Mouse (Mus musculus) neural tube, embryonic 13.5 days (tissue): Measurements from ENCODE around the gene Iars2. TPM values are rescaled to one million over a fixed set of nuclear protein-coding genes. Genes with fewer than 3 reads are reported as not detected.

Source experiments
- ATAC-seq: fragments of 200-750 bp; cut with Nextera tagmentation; 2 replicates; pipeline ENCODE4 v1.8.0; 2017; ENCODE audit warnings: low read depth, mild to moderate bottlenecking, moderate TSS enrichment, moderate library complexity
- H3K27ac ChIP-seq: fragments of 300-500 bp; sonication (generic); replicated peaks from 2 replicates; pipeline ENCODE4 v1.5.1; 2015; ENCODE audit warnings: moderate library complexity, mild to moderate bottlenecking, inconsistent platforms
- H3K27me3 ChIP-seq: fragments of 300-500 bp; sonication (generic); 2 replicates; pipeline ENCODE4 v1.6.1; 2015; ENCODE audit warnings: mild to moderate bottlenecking, inconsistent platforms
- H3K36me3 ChIP-seq: fragments of 300-500 bp; sonication (generic); 2 replicates; pipeline ENCODE4 v1.6.1; 2015; ENCODE audit warnings: mild to moderate bottlenecking, inconsistent platforms
- H3K4me1 ChIP-seq: fragments of 300-500 bp; sonication (generic); replicated peaks from 2 replicates; pipeline ENCODE4 v1.6.1; 2015; ENCODE audit warnings: inconsistent platforms
- H3K4me2 ChIP-seq: fragments of 300-500 bp; sonication (generic); 2 replicates; pipeline ENCODE4 v1.6.1; 2015; ENCODE audit warnings: inconsistent platforms, mild to moderate bottlenecking, moderate library complexity
- H3K4me3 ChIP-seq: fragments of 300-500 bp; sonication (generic); 2 replicates; pipeline ENCODE4 v1.5.1; 2015; ENCODE audit warnings: mild to moderate bottlenecking, inconsistent platforms
- H3K9ac ChIP-seq: fragments of 300-500 bp; sonication (generic); 2 replicates; pipeline ENCODE4 v1.6.1; 2015; ENCODE audit warnings: moderate library complexity, mild to moderate bottlenecking, inconsistent platforms
- H3K9me3 ChIP-seq: fragments of 300-500 bp; sonication (generic); 2 replicates; pipeline ENCODE4 v1.6.1; 2016; ENCODE audit warnings: inconsistent platforms
- WGBS: fragments of 180-500 bp; shearing (Covaris S2); methylation state at CpG from one replicate; pipeline ENCODE4 v1.1.7; 2015; 5-methylcytosine and 5-hydroxymethylcytosine counted together
- polyA plus RNA-seq: library from polyadenylated mRNA; unstranded; fragments of >200 nt; fragmentation: Nextera tagmentation; extraction: Ambion mirVana; gene quantifications from 2 replicates; pipeline ENCODE4 v1.2.1, GENCODE M21; 2015

The Iars2 gene
- polyA plus RNA-seq, 1 experiment from 2014 or later, result 17.6 TPM

GRCm38 (mm10) chr1:185292646-185293360 is 36.4 kb downstream of the Iars2 start:
- H3K27me3 ChIP-seq, result no peaks in the 10 kb centered on the region
- no peaks in the 10 kb centered on the region for H3K9me3 ChIP-seq
- no peak overlapping the region for H3K9ac ChIP-seq
- no peak overlapping the region for H3K27ac ChIP-seq
- WGBS, result 93% methylated on average over 10 of the region's 10 CpGs
- H3K4me3 ChIP-seq, result no peak overlapping the region
- H3K36me3 ChIP-seq, result peaks cover 88% of the 10 kb centered on the region
- no peak for ATAC-seq
- H3K4me1 ChIP-seq, result no peaks in the 10 kb centered on the region
- H3K4me2 ChIP-seq, result no peak overlapping the region

GRCm38 (mm10) chr1:185291336-185291735 is 37.9 kb downstream of the Iars2 start:
- H3K4me2 ChIP-seq, result no peak overlapping the region
- H3K9me3 ChIP-seq, result no peaks in the 10 kb centered on the region
- H3K27me3 ChIP-seq, result no peaks in the 10 kb centered on the region
- no peak overlapping the region for H3K9ac ChIP-seq
- H3K27ac ChIP-seq, result no peak overlapping the region
- peaks cover 88% of the 10 kb centered on the region for H3K36me3 ChIP-seq
- no peak overlapping the region for H3K4me3 ChIP-seq
- no peak for ATAC-seq
- no peaks in the 10 kb centered on the region for H3K4me1 ChIP-seq
- 65% methylated on average over 4 of the region's 4 CpGs for WGBS

GRCm38 (mm10) chr1:185289231-185289630 is 40.0 kb downstream of the Iars2 start:
- peaks cover 85% of the 10 kb centered on the region for H3K36me3 ChIP-seq
- H3K9ac ChIP-seq, result no peak overlapping the region
- no peak for ATAC-seq
- peaks cover 8% of the 10 kb centered on the region; the same call in 1 of the 2 replicates for H3K4me1 ChIP-seq
- H3K27me3 ChIP-seq, result no peaks in the 10 kb centered on the region
- WGBS, result 89% methylated on average over 5 of the region's 5 CpGs
- no peaks in the 10 kb centered on the region for H3K9me3 ChIP-seq
- no peak overlapping the region for H3K27ac ChIP-seq
- H3K4me2 ChIP-seq, result no peak overlapping the region
- no peak overlapping the region for H3K4me3 ChIP-seq

GRCm38 (mm10) chr1:185287066-185287465 is 42.1 kb downstream of the Iars2 start:
- Histone ChIP-seq H3K4me3 (no peak overlapping the region), H3K4me1 (peaks cover 8% of the 10 kb centered on the region; the same call in 1 of the 2 replicates), H3K9ac (no peak overlapping the region), H3K27me3 (no peaks in the 10 kb centered on the region), H3K36me3 (peaks cover 83% of the 10 kb centered on the region), H3K9me3 (no peaks in the 10 kb centered on the region), H3K27ac (no peak overlapping the region), H3K4me2 (no peak overlapping the region)
- no peak for ATAC-seq
- 93% methylated on average over 20 of the region's 20 CpGs for WGBS

GRCm38 (mm10) chr1:185285171-185285570 is 44.0 kb downstream of the Iars2 start:
- Histone ChIP-seq H3K4me1 (peaks cover 8% of the 10 kb centered on the region; the same call in 1 of the 2 replicates), H3K4me2 (no peak overlapping the region), H3K36me3 (peaks cover 84% of the 10 kb centered on the region), H3K27ac (0 out of 2 replicates have a peak overlapping the region, but pooled peaks have one; percentile 52), H3K9ac (no peak overlapping the region), H3K9me3 (no peaks in the 10 kb centered on the region), H3K27me3 (no peaks in the 10 kb centered on the region), H3K4me3 (no peak overlapping the region)
- 91% methylated on average over 4 of the region's 4 CpGs for WGBS
- ATAC-seq, result peak; percentile 83

GRCm38 (mm10) chr1:185284740-185285139 is 44.5 kb downstream of the Iars2 start:
- peaks cover 85% of the 10 kb centered on the region for H3K36me3 ChIP-seq
- no peaks in the 10 kb centered on the region for H3K27me3 ChIP-seq
- WGBS, result 64% methylated on average over 4 of the region's 4 CpGs
- peak; percentile 74 for ATAC-seq
- H3K9ac ChIP-seq, result no peak overlapping the region
- peaks cover 8% of the 10 kb centered on the region; the same call in 1 of the 2 replicates for H3K4me1 ChIP-seq
- H3K27ac ChIP-seq, result 0 out of 2 replicates have a peak overlapping the region, but pooled peaks have one; percentile 52
- H3K9me3 ChIP-seq, result no peaks in the 10 kb centered on the region
- no peak overlapping the region for H3K4me2 ChIP-seq
- no peak overlapping the region for H3K4me3 ChIP-seq

GRCm38 (mm10) chr1:185283247-185283646 is 45.9 kb downstream of the Iars2 start:
- H3K4me3 ChIP-seq, result no peak overlapping the region
- no peaks in the 10 kb centered on the region for H3K9me3 ChIP-seq
- peaks cover 8% of the 10 kb centered on the region; the same call in 1 of the 2 replicates for H3K4me1 ChIP-seq
- WGBS, result 82% methylated on average over 15 of the region's 15 CpGs
- peaks cover 93% of the 10 kb centered on the region for H3K36me3 ChIP-seq
- no peak overlapping the region for H3K9ac ChIP-seq
- no peak overlapping the region for H3K4me2 ChIP-seq
- H3K27ac ChIP-seq, result no peak overlapping the region
- ATAC-seq, result no peak
- no peaks in the 10 kb centered on the region for H3K27me3 ChIP-seq

GRCm38 (mm10) chr1:185282846-185283245 is 46.4 kb downstream of the Iars2 start:
- no peak for ATAC-seq
- Histone ChIP-seq H3K9ac (no peak overlapping the region), H3K4me3 (no peak overlapping the region), H3K4me1 (peaks cover 8% of the 10 kb centered on the region; the same call in 1 of the 2 replicates), H3K27ac (no peak overlapping the region), H3K27me3 (no peaks in the 10 kb centered on the region), H3K36me3 (peaks cover 94% of the 10 kb centered on the region), H3K4me2 (no peak overlapping the region), H3K9me3 (no peaks in the 10 kb centered on the region)
- 94% methylated on average over 11 of the region's 11 CpGs for WGBS

GRCm38 (mm10) chr1:185280616-185281015 is 48.6 kb downstream of the Iars2 start:
- Histone ChIP-seq H3K4me3 (no peak overlapping the region), H3K9ac (no peak overlapping the region), H3K4me1 (peaks cover 8% of the 10 kb centered on the region; the same call in 1 of the 2 replicates), H3K4me2 (no peak overlapping the region), H3K27me3 (no peaks in the 10 kb centered on the region), H3K36me3 (peaks cover 94% of the 10 kb centered on the region), H3K9me3 (no peaks in the 10 kb centered on the region), H3K27ac (no peak overlapping the region)
- 95% methylated on average over 4 of the region's 4 CpGs for WGBS
- no peak for ATAC-seq

- H3K4me3 ChIP-seq, result no peak overlapping the region
- no peak overlapping the region for H3K4me2 ChIP-seq
- peaks cover 94% of the 10 kb centered on the region for H3K36me3 ChIP-seq
- WGBS, result 92% methylated on average over 9 of the region's 9 CpGs
- ATAC-seq, result no peak
- H3K4me1 ChIP-seq, result no peaks in the 10 kb centered on the region
- H3K27ac ChIP-seq, result no peak overlapping the region
- H3K27me3 ChIP-seq, result no peaks in the 10 kb centered on the region
- no peaks in the 10 kb centered on the region for H3K9me3 ChIP-seq
- no peak overlapping the region for H3K9ac ChIP-seq
Observed at GRCm38 (mm10) chr1:185279288-185279687, 49.9 kb downstream of the Iars2 start.

GRCm38 (mm10) chr1:185277022-185277421 is 52.2 kb downstream of the Iars2 start:
- H3K9ac ChIP-seq, result no peak overlapping the region
- WGBS, result 89% methylated on average over 11 of the region's 11 CpGs
- H3K4me2 ChIP-seq, result no peak overlapping the region
- peaks cover 92% of the 10 kb centered on the region for H3K36me3 ChIP-seq
- no peak overlapping the region for H3K27ac ChIP-seq
- H3K4me1 ChIP-seq, result no peaks in the 10 kb centered on the region
- no peak for ATAC-seq
- no peak overlapping the region for H3K4me3 ChIP-seq
- H3K27me3 ChIP-seq, result no peaks in the 10 kb centered on the region
- peaks cover 3% of the 10 kb centered on the region; the same call in 1 of the 2 replicates for H3K9me3 ChIP-seq

- 94% methylated on average over 7 of the region's 7 CpGs for WGBS
- Histone ChIP-seq H3K4me2 (no peak overlapping the region), H3K27ac (no peak overlapping the region), H3K9ac (no peak overlapping the region), H3K4me3 (no peak overlapping the region), H3K27me3 (no peaks in the 10 kb centered on the region), H3K4me1 (no peaks in the 10 kb centered on the region), H3K36me3 (peaks cover 92% of the 10 kb centered on the region), H3K9me3 (peaks cover 3% of the 10 kb centered on the region; the same call in 1 of the 2 replicates)
- no peak for ATAC-seq
Observed at GRCm38 (mm10) chr1:185275976-185276375, 53.2 kb downstream of the Iars2 start.
